Mouse (Mus musculus): ENCODE measurements around the gene Gsg1. TPM values are rescaled to one million over a fixed set of nuclear protein-coding genes. Genes with fewer than 3 reads are reported as not detected.
A peak's percentile ranks its signal among the peaks of the same experiment; 100 is the strongest.

Gsg1 gene
- polyA plus RNA-seq, 1 experiment from 2014 or later = 0.40 TPM

DNA sequence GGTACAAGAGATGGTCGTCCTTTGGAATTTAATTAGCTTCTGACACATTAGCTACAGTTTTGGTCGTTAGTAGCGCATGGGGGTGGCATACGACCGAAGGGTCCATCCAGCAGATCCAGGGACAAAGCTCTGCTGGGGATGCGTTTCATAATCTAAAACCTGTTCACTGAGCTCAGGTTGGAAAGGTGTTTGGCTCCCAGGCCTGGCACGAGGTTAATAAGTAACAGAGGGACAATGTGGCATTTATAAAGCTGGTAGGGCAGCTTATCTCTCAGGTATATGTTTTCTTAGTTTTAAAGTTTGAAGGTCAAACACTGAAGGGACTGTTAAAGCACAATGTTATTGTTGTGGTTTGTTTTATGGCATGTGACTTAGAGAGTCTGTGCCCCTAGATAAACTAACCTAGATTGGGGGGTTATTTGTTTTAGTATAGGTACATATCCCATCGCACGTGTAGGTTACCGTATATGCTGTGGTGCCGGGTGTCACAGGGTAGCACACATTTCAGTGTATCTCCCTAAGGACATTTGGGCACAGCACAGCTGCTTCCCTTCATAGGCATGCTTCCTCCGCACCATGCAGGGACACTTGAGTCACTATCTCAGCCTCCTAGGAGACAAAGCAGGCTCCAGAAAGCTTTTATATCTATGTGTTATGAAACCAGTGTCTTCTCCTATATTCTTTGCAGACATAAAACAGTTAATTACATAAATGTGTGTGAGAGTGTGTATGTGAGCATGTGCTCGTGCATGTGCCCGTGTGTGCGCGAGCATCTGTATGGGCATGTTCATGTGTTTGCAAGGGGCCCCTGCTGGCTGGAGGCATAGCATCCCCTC, 53.8 kb downstream of the Gsg1 start:
- H3K9ac ChIP-seq = no peak overlapping the region
- no peaks in the 10 kb centered on the region for H3K36me3 ChIP-seq
- H3K27ac ChIP-seq = no peak overlapping the region
- no peaks in the 10 kb centered on the region for H3K9me3 ChIP-seq (replicated peaks)
- no peaks in the 10 kb centered on the region for H3K27me3 ChIP-seq
- WGBS = 87% methylated on average over 16 of the region's 16 CpGs
- H3K4me1 ChIP-seq = peaks cover 7% of the 10 kb centered on the region
- no peak overlapping the region for H3K4me2 ChIP-seq (replicated peaks)
- H3K4me3 ChIP-seq = no peak overlapping the region
- ATAC-seq (ENCODE audit: low FRiP score) = no peak

DNA sequence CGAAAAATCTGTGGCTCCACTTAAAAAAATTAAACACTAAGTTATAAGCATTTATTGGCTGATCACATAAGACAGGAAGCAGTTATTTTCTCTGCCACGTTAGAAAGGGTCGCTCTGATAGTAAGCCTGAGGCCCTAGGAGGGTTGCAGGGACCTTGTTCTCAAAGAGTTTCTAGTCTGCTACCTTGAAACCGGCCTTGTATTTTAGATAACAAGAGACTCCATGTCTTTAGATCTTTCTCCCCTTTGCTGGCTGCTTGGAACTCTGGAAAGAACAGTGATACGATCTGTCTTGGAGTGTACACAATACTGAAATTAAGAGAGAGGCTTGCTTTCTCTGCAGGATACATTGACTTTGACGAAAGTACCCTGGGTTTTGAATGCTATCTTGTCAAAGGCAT, 55.4 kb downstream of the Gsg1 start:
- H3K4me3 ChIP-seq = peak overlapping the region; percentile 76
- WGBS = 46% methylated on average over 6 of the region's 6 CpGs
- no peaks in the 10 kb centered on the region for H3K9me3 ChIP-seq (replicated peaks)
- no peak overlapping the region for H3K27ac ChIP-seq
- peaks cover 11% of the 10 kb centered on the region for H3K4me1 ChIP-seq
- H3K9ac ChIP-seq = peak overlapping the region; percentile 82
- H3K4me2 ChIP-seq (replicated peaks) = peak overlapping the region; percentile 67
- no peaks in the 10 kb centered on the region for H3K36me3 ChIP-seq
- no peak for ATAC-seq (ENCODE audit: low FRiP score)
- H3K27me3 ChIP-seq = no peaks in the 10 kb centered on the region

DNA sequence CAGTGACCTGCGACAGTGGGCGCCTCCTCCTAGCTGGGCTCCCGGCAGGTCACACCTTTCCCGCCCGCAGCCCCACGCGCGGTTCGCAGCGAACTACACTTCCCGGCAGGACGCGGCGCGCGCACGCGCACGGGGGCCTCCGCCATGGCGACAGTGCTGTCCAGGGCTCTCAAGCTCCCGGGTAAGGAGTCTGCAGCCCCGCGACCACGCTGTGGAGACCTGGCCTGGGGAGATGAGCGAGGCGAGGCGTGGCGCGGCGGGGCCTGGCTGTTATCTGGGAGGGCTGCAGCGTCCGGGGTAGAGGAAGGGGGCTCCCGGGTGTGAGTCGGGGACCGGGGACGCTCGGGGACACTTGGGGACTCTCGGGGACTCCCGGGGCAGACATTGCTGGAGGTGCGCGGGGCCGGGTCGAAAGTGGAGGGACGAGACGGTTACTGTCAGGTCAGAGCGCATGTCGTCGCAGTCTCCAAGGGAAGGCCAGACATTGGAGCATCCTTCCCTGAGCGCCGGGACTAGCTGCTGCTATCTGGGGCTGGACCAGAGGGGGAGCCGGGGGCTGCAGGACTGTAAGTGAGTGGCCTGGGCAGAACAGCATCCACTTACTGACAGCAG, 56.1 kb downstream of the Gsg1 start, which contains the start of the genes Fam234b and Hebp1:
Fam234b (plus strand) TSS at position 57 of the 612 bp plus-strand sequence.
Hebp1 (minus strand) TSS at position 102 of the 612 bp plus-strand sequence.
- ATAC-seq (ENCODE audit: low FRiP score) = peak; percentile 95
- peak within 1 kb of the TSS; percentile 76 for H3K27ac ChIP-seq
- peaks cover 17% of the 10 kb centered on the region for H3K4me1 ChIP-seq
- H3K9ac ChIP-seq = peak within 1 kb of the TSS; percentile 82
- H3K9me3 ChIP-seq (replicated peaks) = no peaks in the 10 kb centered on the region
- H3K4me3 ChIP-seq = peak within 1 kb of the TSS; percentile 76
- under 1% methylated on average over 52 of the region's 52 CpGs for WGBS
- no peaks in the 10 kb centered on the region for H3K36me3 ChIP-seq
- H3K4me2 ChIP-seq (replicated peaks) = peak within 1 kb of the TSS; percentile 67
- no peaks in the 10 kb centered on the region for H3K27me3 ChIP-seq

DNA sequence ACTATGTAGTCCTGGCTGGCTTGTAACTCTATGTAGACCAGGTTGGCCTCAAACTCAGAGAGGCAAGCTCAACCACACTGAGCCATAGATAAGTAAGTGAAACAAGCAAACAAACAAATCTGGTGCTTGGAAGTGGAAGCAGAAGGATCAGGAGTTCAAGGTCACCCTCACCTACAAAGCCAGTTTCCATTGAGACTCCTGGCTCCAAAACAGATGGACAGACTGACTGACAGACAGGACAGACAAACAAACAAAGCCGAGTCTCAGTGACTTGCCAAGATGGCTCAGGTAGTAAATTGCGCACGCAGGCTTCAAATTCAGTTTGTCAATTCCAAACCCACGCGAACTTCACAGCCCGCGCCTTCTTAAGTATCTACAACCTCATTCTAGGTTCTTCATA, 56.7 kb downstream of the Gsg1 start:
- Histone ChIP-seq H3K36me3 (no peaks in the 10 kb centered on the region), H3K9me3 (replicated peaks) (no peaks in the 10 kb centered on the region), H3K4me1 (peaks cover 17% of the 10 kb centered on the region), H3K9ac (peak overlapping the region; percentile 82), H3K27ac (no peak overlapping the region), H3K4me2 (replicated peaks) (peak overlapping the region; percentile 67), H3K4me3 (peak overlapping the region; percentile 76), H3K27me3 (no peaks in the 10 kb centered on the region)
- ATAC-seq (ENCODE audit: low FRiP score) = no peak
- 24% methylated on average over 7 of the region's 7 CpGs for WGBS

DNA sequence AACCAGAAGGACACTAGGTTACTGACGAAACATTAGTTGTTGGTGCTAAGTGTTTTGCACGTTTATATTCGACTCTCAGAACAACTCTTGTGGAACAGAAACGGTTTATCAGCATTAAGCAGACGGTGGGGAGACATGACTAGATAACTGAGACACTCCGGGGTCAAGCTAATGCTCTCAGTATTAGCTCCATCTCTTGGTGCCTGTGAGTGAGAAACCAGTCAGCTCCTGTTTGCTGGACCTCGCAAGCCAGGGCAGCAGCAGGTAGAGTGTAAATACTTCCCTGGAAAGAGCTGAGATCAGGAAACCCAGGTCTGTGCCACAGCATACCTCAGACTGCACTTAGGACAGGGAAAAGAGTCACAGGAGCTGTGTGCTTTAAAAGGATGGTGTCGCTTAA, 57.4 kb downstream of the Gsg1 start:
- no peaks in the 10 kb centered on the region for H3K9me3 ChIP-seq (replicated peaks)
- ATAC-seq (ENCODE audit: low FRiP score) = no peak
- H3K36me3 ChIP-seq = no peaks in the 10 kb centered on the region
- peaks cover 17% of the 10 kb centered on the region for H3K4me1 ChIP-seq
- no peak overlapping the region for H3K9ac ChIP-seq
- 84% methylated on average over 8 of the region's 8 CpGs for WGBS
- H3K27me3 ChIP-seq = no peaks in the 10 kb centered on the region
- no peak overlapping the region for H3K4me3 ChIP-seq
- H3K4me2 ChIP-seq (replicated peaks) = no peak overlapping the region
- H3K27ac ChIP-seq = no peak overlapping the region

DNA sequence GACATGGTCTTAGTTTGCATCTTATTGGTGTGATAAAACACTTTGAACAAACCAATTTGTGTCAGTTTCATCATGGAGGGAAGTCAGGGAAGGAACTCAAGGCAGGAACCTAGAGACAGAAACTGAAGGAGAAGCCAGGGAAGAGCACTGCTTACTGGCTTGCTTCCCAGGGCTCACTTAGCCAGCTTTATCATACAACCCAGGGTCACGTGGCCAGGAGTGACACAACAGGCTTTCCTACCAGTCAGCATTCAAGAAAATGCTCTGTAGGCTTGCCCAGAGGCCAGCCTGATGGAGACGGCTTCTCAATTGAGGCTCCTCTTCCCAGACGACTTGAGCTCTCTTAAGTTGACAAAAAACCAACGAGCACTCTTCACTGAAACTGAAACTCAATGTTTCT, 59.2 kb downstream of the Gsg1 start:
- H3K36me3 ChIP-seq = no peaks in the 10 kb centered on the region
- no peak overlapping the region for H3K9ac ChIP-seq
- H3K4me2 ChIP-seq (replicated peaks) = no peak overlapping the region
- peaks cover 17% of the 10 kb centered on the region for H3K4me1 ChIP-seq
- no peak overlapping the region for H3K4me3 ChIP-seq
- ATAC-seq (ENCODE audit: low FRiP score) = no peak
- no peaks in the 10 kb centered on the region for H3K27me3 ChIP-seq
- H3K27ac ChIP-seq = no peak overlapping the region
- no peaks in the 10 kb centered on the region for H3K9me3 ChIP-seq (replicated peaks)
- 81% methylated on average over 4 of the region's 4 CpGs for WGBS

DNA sequence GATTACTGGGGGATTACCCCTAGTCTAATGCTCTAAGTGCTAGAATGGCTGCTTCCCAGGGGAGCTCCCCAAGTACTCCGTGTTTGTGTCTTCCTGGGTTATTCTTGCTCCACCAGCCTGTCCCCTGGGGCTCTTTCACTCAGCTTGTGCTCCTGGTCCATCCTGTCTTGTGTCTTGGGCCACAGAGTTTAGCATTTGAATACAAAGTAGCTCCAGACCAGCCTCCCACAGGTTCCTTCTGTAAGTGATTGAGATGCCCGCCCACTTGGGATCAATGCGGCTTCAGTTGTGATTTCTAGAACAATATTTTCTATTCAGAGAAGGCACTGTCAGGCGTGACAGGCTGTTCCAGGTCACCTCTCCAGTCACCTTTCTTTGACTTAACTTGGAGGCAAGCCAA, 60.4 kb downstream of the Gsg1 start:
- Histone ChIP-seq H3K4me2 (replicated peaks) (no peak overlapping the region), H3K9ac (no peak overlapping the region), H3K4me3 (no peak overlapping the region), H3K36me3 (no peaks in the 10 kb centered on the region), H3K4me1 (peaks cover 14% of the 10 kb centered on the region), H3K27me3 (no peaks in the 10 kb centered on the region), H3K27ac (no peak overlapping the region), H3K9me3 (replicated peaks) (no peaks in the 10 kb centered on the region)
- 13% methylated on average over 4 of the region's 4 CpGs for WGBS
- no peak for ATAC-seq (ENCODE audit: low FRiP score)

DNA sequence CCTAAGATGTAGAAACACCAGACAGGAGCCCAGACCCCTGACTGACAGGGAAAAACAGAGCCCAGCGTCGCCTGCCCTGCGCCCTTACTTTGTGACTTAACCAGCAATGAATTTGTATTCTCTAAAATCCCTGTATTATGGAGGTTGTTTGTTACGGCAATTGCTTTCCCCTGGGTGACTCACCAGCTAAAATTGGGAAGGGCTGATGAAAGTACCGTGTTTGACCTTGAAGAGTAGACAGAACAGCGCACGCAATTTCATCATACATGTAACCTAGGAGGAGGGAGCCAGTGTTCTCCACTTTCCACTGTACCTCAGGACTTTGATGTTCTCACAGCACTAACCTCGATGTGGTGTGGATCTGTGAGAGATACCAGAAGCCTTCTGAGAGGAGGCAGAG, 61.2 kb downstream of the Gsg1 start:
- no peaks in the 10 kb centered on the region for H3K36me3 ChIP-seq
- peaks cover 10% of the 10 kb centered on the region; the same call in 1 of the 2 replicates for H3K4me1 ChIP-seq
- no peak overlapping the region for H3K27ac ChIP-seq
- H3K9me3 ChIP-seq (replicated peaks) = no peaks in the 10 kb centered on the region
- no peak overlapping the region for H3K4me2 ChIP-seq (replicated peaks)
- 80% methylated on average over 8 of the region's 8 CpGs for WGBS
- H3K27me3 ChIP-seq = no peaks in the 10 kb centered on the region
- H3K4me3 ChIP-seq = no peak overlapping the region
- no peak for ATAC-seq (ENCODE audit: low FRiP score)
- H3K9ac ChIP-seq = no peak overlapping the region

DNA sequence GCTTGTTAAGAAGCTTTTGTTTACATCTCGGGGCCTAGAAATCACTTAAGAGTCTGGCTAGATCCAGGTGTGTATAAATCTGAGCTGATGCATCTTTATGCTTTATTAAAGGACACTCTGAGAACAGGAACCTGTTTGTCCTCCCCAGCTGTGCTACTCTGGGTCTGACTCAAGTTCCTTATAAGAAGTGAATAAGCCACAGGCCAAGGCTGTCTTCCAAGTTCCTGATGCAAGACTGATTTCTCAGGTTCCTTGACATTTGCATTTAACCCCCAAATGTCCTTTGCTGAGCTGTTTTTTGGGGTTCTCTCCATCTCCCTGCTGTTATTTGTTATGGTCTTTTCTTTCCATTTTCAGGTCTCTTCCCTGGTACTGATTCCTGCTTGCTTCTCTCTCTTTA, 62.2 kb downstream of the Gsg1 start:
- no peak overlapping the region for H3K4me2 ChIP-seq (replicated peaks)
- peaks cover 14% of the 10 kb centered on the region; the same call in 1 of the 2 replicates for H3K4me1 ChIP-seq
- WGBS = 80% methylated on average over 1 of the region's 1 CpGs
- H3K4me3 ChIP-seq = no peak overlapping the region
- no peaks in the 10 kb centered on the region for H3K27me3 ChIP-seq
- no peaks in the 10 kb centered on the region for H3K36me3 ChIP-seq
- no peak overlapping the region for H3K9ac ChIP-seq
- H3K9me3 ChIP-seq (replicated peaks) = no peaks in the 10 kb centered on the region
- no peak overlapping the region for H3K27ac ChIP-seq
- no peak for ATAC-seq (ENCODE audit: low FRiP score)

DNA sequence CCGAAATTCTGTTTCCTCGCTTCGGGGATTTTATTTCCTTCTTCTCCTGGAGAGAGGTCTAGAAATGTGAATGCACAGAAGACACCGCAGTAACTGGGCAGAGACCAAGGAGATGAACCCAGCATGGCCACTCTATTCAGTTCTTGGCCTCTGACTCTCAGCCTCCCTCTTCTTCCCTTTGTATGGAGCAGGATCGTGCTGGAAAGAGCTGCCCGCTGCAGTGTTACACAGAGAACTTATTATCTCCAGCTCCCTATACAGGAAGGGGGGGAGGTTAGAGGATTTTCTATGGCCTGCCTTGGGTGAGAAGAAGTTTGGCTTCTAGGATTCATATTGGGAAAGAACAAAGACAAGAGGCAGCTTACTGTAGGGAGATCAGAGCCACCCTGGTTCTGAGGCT, 64.0 kb downstream of the Gsg1 start:
- no peak overlapping the region for H3K4me3 ChIP-seq
- H3K27me3 ChIP-seq = no peaks in the 10 kb centered on the region
- no peak overlapping the region for H3K4me2 ChIP-seq (replicated peaks)
- H3K9ac ChIP-seq = no peak overlapping the region
- peaks cover 17% of the 10 kb centered on the region; the same call in 1 of the 2 replicates for H3K4me1 ChIP-seq
- H3K27ac ChIP-seq = no peak overlapping the region
- H3K9me3 ChIP-seq (replicated peaks) = no peaks in the 10 kb centered on the region
- 51% methylated on average over 6 of the region's 6 CpGs for WGBS
- ATAC-seq (ENCODE audit: low FRiP score) = no peak
- no peaks in the 10 kb centered on the region for H3K36me3 ChIP-seq

DNA sequence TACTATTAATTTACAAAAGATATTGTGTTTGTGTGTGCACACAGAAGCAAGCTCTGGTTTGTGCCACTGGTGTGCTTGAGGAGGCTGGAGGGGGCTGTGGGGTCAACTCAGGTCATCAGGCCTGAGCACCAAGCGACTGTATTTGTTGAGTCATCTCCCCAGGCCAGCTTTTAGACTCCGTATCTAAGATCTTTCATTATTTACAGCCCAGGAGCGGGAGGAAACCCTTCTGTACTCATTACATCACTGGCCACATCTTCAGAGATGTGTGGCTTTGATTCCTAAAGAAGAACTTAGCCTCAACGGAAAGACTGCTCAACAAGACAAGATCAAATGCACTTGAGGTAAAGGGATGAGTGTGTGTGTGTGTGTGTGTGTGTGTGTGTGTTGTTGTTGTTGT, 65.5 kb downstream of the Gsg1 start:
- Histone ChIP-seq H3K4me3 (no peak overlapping the region), H3K4me2 (replicated peaks) (no peak overlapping the region), H3K9me3 (replicated peaks) (no peaks in the 10 kb centered on the region), H3K4me1 (peaks cover 12% of the 10 kb centered on the region; the same call in 1 of the 2 replicates), H3K9ac (no peak overlapping the region), H3K36me3 (no peaks in the 10 kb centered on the region), H3K27ac (no peak overlapping the region), H3K27me3 (no peaks in the 10 kb centered on the region)
- WGBS = 79% methylated on average over 4 of the region's 4 CpGs
- ATAC-seq (ENCODE audit: low FRiP score) = no peak

Measured in hindbrain, embryonic 12.5 days (tissue).